Mouse (Mus musculus): ENCODE results near the gene Gns. TPM values are rescaled to one million over a fixed set of nuclear protein-coding genes. Genes with fewer than 3 reads are reported as not detected.
A peak's percentile ranks its signal among the peaks of the same experiment; 100 is the strongest.

The Gns gene
- total and polyA plus RNA-seq, 2 experiments from 2014 or later: 40.4 to 67.8 TPM

DNA sequence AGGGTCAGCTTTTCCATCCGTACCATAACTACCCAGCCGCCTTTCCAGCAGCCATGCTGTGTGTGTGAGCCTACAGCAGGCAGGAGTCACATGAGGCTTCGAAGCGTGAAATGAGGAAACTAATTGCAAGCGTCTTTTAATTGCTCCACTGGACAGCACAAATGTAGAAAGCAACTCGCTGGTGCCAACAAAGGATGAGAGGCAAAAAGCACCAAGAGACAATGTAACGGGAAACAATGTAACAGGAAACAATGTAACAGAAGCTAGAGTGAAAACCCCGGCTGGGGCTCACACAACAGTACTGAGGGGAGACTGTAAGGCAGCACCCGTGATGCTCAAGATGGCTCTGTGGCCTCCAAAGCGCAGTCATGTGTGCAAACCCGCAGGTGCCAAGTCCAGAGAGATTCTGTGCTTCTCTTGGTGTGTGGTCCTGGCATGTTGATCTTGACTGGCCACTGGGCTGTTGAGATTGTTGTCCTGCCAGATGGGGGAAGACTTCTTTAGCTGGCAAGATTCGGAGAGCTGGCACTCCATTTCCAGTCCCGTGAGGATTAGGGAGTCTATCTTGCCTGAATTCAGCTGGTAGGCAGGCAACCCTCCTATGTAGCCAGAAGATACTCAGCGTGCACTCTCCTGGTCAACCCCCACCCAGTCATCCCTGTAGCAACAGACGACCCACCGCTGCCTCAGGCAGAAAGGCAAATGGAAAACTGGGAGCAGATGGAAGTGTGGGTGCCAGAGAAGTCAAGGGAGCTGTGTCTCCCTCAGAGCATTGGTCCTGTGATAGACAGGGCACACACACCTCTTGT is 58.9 kb downstream of the Gns start:
- Histone ChIP-seq H3K9me3 (ENCODE audit: low read length) (no peaks in the 10 kb centered on the region), H3K4me3 (ENCODE audit: low read depth, low read length) (no peak overlapping the region), H3K4me2 (ENCODE audit: low read depth) (no peak overlapping the region), H3K36me3 (ENCODE audit: insufficient read depth) (no peaks in the 10 kb centered on the region), H3K27me3 (ENCODE audit: insufficient read depth, low read length) (no peaks in the 10 kb centered on the region), H3K9ac (no peak overlapping the region), H3K4me1 (ENCODE audit: insufficient read depth) (peaks cover 10% of the 10 kb centered on the region; the same call in 1 of the 2 replicates), H3K27ac (ENCODE audit: low read depth, low read length) (no peak overlapping the region)
- 23% methylated on average over 16 of the region's 16 CpGs for whole genome bisulfite sequencing
- TF ChIP-seq CTCF (IDR thresholded peaks at IDR 0.05; ENCODE audit: low read depth): no peak
- ATAC-seq (peak; percentile 50), DNase-seq (peak; percentile 53)

DNA sequence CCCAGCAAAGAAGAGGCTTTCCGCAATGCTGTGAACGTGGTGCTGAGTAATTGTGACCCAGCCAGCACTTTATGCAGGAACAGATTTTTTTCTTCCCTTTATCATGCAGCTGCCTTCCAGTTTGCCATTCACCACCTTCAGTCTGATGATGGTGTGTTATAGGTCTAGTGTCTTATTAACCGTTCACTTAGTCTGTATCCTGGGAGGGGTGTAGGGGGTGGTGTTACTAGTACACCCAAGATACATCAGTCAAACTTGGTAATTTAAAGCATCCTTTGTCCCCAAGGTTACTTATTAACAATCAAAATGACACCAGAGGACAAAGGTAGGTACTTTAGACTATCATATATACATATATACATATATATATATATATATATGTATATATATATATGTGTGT is 59.6 kb downstream of the Gns start:
- H3K4me1 ChIP-seq (ENCODE audit: insufficient read depth): peaks cover 10% of the 10 kb centered on the region; the same call in 1 of the 2 replicates
- H3K27me3 ChIP-seq (ENCODE audit: insufficient read depth, low read length): no peaks in the 10 kb centered on the region
- no peak overlapping the region for H3K9ac ChIP-seq
- no peak overlapping the region for H3K4me2 ChIP-seq (ENCODE audit: low read depth)
- WGBS: 62% methylated on average over 3 of the region's 3 CpGs
- H3K9me3 ChIP-seq (ENCODE audit: low read length): no peaks in the 10 kb centered on the region
- H3K27ac ChIP-seq (ENCODE audit: low read depth, low read length): no peak overlapping the region
- no peak for TF ChIP-seq CTCF (IDR thresholded peaks at IDR 0.05; ENCODE audit: low read depth)
- H3K4me3 ChIP-seq (ENCODE audit: low read depth, low read length): no peak overlapping the region
- no peaks in the 10 kb centered on the region for H3K36me3 ChIP-seq (ENCODE audit: insufficient read depth)
- DNase-seq (no peak), ATAC-seq (no peak)

DNA sequence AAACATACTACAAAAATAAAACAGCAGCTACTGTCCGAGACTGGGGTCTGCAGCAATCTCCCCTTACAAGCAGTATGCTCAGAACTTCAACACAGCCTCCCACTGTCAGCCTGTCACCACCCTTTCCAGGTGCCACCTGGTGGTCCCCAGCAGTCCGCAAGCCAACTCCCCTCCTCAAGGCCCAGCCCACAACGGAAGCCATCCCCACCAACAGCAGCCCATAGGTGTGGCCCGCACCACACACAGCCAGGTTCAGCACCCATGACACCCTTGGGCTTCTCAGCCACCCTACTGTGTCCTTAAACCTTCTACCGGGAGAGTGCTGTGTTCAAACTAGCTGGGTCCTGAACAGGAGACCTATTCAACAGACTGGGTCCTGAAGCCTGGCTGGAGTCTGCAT is 60.2 kb downstream of the Gns start:
- no peak for TF ChIP-seq CTCF (IDR thresholded peaks at IDR 0.05; ENCODE audit: low read depth)
- no peak overlapping the region for H3K27ac ChIP-seq (ENCODE audit: low read depth, low read length)
- peaks cover 13% of the 10 kb centered on the region; the same call in 1 of the 2 replicates for H3K4me1 ChIP-seq (ENCODE audit: insufficient read depth)
- H3K27me3 ChIP-seq (ENCODE audit: insufficient read depth, low read length): no peaks in the 10 kb centered on the region
- 91% methylated on average over 5 of the region's 5 CpGs for WGBS
- DNase-seq (no peak), ATAC-seq (no peak)
- no peaks in the 10 kb centered on the region for H3K9me3 ChIP-seq (ENCODE audit: low read length)
- no peak overlapping the region for H3K4me2 ChIP-seq (ENCODE audit: low read depth)
- no peak overlapping the region for H3K4me3 ChIP-seq (ENCODE audit: low read depth, low read length)
- H3K9ac ChIP-seq: no peak overlapping the region
- H3K36me3 ChIP-seq (ENCODE audit: insufficient read depth): no peaks in the 10 kb centered on the region

DNA sequence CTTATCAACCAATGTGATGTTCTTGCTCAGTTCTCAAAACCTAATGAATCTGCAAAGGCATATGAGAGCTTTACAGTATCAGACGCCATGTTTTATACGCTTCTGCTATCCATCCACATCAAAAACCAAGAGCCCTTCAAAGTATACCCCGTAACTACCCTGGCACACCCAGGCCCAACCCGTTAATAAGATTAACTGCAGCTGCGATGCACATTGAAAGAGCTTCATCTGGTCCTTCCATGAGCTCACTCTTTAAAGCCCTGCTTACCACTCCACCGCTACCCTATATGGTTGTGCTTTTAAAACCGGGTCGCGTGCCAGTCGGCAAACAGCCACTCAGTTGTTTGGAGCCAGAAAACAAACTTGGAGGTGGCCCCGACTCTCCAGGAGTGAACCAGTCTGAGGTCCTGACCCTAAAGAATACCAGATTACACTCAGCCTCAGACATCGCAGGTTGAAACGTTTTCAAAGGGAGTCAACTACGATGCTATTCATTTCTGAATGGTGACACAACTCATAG is 60.7 kb downstream of the Gns start:
- Histone ChIP-seq H3K4me3 (ENCODE audit: low read depth, low read length) (no peak overlapping the region), H3K9ac (no peak overlapping the region), H3K9me3 (ENCODE audit: low read length) (no peaks in the 10 kb centered on the region), H3K4me2 (ENCODE audit: low read depth) (no peak overlapping the region), H3K27ac (ENCODE audit: low read depth, low read length) (no peak overlapping the region), H3K4me1 (ENCODE audit: insufficient read depth) (peaks cover 14% of the 10 kb centered on the region; the same call in 1 of the 2 replicates), H3K36me3 (ENCODE audit: insufficient read depth) (no peaks in the 10 kb centered on the region), H3K27me3 (ENCODE audit: insufficient read depth, low read length) (no peaks in the 10 kb centered on the region)
- no peak for ATAC-seq
- DNase-seq: no peak
- 80% methylated on average over 14 of the region's 14 CpGs for WGBS
- no peak for TF ChIP-seq CTCF (IDR thresholded peaks at IDR 0.05; ENCODE audit: low read depth)

DNA sequence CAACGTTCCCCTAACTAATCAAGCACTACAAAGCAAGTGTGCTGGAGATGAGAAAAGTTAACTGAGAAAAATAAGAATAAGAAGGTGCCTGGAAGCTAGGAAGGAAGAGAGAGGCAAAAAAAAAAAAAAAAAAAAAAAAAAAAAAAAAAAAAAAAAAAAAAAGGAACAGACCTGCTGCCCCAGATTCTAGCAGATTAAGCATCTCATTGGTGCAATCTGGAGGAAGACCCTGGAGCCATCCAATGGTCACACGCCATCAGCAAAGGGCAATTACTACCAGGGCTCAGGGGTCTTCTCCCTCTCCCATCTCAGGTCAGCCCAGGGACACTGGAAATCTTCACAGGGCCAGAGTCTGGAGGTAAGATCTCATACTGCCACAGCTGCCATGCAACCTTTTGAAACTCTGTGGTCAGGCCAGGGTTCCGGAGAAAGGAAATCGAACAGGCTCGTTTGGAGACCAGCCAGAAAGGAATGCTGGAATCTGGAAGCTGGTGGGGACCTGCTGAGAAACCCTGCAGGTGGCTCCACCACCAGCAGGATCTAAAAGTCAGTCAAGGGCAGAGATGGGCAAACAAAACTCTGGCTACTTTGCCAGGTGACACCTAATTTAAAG is 61.7 kb downstream of the Gns start:
- DNase-seq (no peak), ATAC-seq (no peak)
- H3K27ac ChIP-seq (ENCODE audit: low read depth, low read length): no peak overlapping the region
- H3K4me2 ChIP-seq (ENCODE audit: low read depth): no peak overlapping the region
- H3K9me3 ChIP-seq (ENCODE audit: low read length): no peaks in the 10 kb centered on the region
- H3K27me3 ChIP-seq (ENCODE audit: insufficient read depth, low read length): no peaks in the 10 kb centered on the region
- no peaks in the 10 kb centered on the region for H3K36me3 ChIP-seq (ENCODE audit: insufficient read depth)
- no peak for TF ChIP-seq CTCF (IDR thresholded peaks at IDR 0.05; ENCODE audit: low read depth)
- WGBS: 32% methylated on average over 5 of the region's 5 CpGs
- no peak overlapping the region for H3K9ac ChIP-seq
- peaks cover 14% of the 10 kb centered on the region; the same call in 1 of the 2 replicates for H3K4me1 ChIP-seq (ENCODE audit: insufficient read depth)
- H3K4me3 ChIP-seq (ENCODE audit: low read depth, low read length): no peak overlapping the region

DNA sequence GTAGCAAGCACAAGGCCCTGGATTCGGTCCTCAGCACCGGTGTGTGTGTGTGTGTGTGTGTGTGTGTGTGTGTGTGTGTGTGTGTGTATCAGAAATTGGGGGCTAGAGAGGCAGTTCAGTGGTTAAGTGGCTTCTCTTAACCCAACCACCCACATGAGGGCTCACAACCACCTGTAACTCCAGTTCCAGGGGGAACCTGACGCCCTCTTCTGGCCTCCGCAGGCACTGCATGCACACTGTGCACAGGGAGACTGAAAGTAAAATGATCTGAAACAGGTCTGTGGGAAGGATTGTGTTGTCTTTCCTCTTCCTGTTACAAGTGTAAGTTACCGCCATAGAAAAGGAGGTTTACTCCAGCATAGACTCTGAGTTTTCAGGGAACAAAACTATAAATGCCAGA is 62.2 kb downstream of the Gns start:
- WGBS: 60% methylated on average over 5 of the region's 5 CpGs
- H3K27me3 ChIP-seq (ENCODE audit: insufficient read depth, low read length): no peaks in the 10 kb centered on the region
- H3K9me3 ChIP-seq (ENCODE audit: low read length): no peaks in the 10 kb centered on the region
- H3K36me3 ChIP-seq (ENCODE audit: insufficient read depth): no peaks in the 10 kb centered on the region
- no peak overlapping the region for H3K4me3 ChIP-seq (ENCODE audit: low read depth, low read length)
- H3K4me2 ChIP-seq (ENCODE audit: low read depth): no peak overlapping the region
- H3K9ac ChIP-seq: no peak overlapping the region
- H3K27ac ChIP-seq (ENCODE audit: low read depth, low read length): no peak overlapping the region
- peak; percentile 52 for TF ChIP-seq CTCF (IDR thresholded peaks at IDR 0.05; ENCODE audit: low read depth)
- ATAC-seq: no peak
- peaks cover 14% of the 10 kb centered on the region; the same call in 1 of the 2 replicates for H3K4me1 ChIP-seq (ENCODE audit: insufficient read depth)
- no peak for DNase-seq

Data from forebrain, postnatal 0 days (tissue).